ENCODE assay signal across 30 mouse cellular contexts in the genomic region with DNA sequence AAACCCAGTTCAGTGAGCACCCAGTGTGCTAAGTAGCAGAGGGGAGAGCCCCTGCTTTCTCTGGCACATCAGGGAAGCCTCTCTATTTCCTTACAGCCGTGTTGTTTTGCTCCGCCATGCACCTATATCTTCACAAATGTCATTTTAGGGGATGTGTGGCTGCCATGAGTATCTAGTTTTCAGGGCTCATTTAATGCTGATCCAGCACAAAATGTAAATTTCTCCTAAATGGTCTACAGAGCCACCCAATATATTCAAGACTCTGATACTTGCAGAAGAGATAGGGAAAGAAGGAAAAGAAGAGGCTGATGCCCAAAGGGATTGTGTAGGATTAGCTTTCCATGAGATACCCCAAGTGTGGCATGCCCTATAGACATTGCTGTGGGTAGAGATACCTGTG.
"Had no signal": no experiment of that assay in that cellular context is flagged by ENCODE, and none has a peak within 500 bp of the region (broad histone marks: within the 10 kb centered on the region; RNA-seq: fewer than 3 reads in every experiment).

No protein-coding gene starts in this region.

- H3K4me1 ChIP-seq: liver, embryonic 15.5 days; lung, embryonic 15.5 days had no signal

- H3K27ac ChIP-seq: limb, embryonic 13.5 days; limb, embryonic 15.5 days; liver, embryonic 12.5 days; liver, embryonic 13.5 days; liver, embryonic 14.5 days; liver, embryonic 15.5 days; lung, embryonic 15.5 days; midbrain, embryonic 10.5 days; midbrain, embryonic 12.5 days; midbrain, embryonic 13.5 days; midbrain, embryonic 15.5 days; neural tube, embryonic 12.5 days; neural tube, embryonic 13.5 days had no signal

- H3K4me3 ChIP-seq: limb, embryonic 12.5 days; limb, embryonic 13.5 days; limb, embryonic 15.5 days; liver, embryonic 12.5 days; liver, embryonic 13.5 days; liver, embryonic 15.5 days; lung, embryonic 15.5 days; megakaryocyte, embryonic 14.5 days; midbrain, embryonic 10.5 days; midbrain, embryonic 12.5 days; midbrain, embryonic 13.5 days; midbrain, embryonic 15.5 days; myocyte; neural tube, embryonic 12.5 days; neural tube, embryonic 13.5 days had no signal

- H3K36me3 ChIP-seq: limb, embryonic 12.5 days; limb, embryonic 13.5 days; limb, embryonic 15.5 days; liver, embryonic 12.5 days; liver, embryonic 13.5 days; liver, embryonic 15.5 days; lung, embryonic 15.5 days; midbrain, embryonic 10.5 days; midbrain, embryonic 12.5 days; midbrain, embryonic 13.5 days; midbrain, embryonic 15.5 days; neural tube, embryonic 12.5 days; neural tube, embryonic 13.5 days had no signal

- H3K27me3 ChIP-seq: limb, embryonic 12.5 days; limb, embryonic 13.5 days; limb, embryonic 15.5 days; liver, embryonic 12.5 days; liver, embryonic 13.5 days; liver, embryonic 15.5 days; lung, embryonic 15.5 days; midbrain, embryonic 12.5 days; midbrain, embryonic 13.5 days; midbrain, embryonic 15.5 days; neural tube, embryonic 12.5 days; neural tube, embryonic 13.5 days had no signal

- ATAC-seq: midbrain, embryonic 16.5 days had no signal

- DNase-seq: left cerebral cortex, postnatal 4 days; liver; liver, embryonic 13.5 days; liver, postnatal 0 days; lung, adult 18-20 months; lung, adult 2 months; lung, embryonic 14.5 days; lung, postnatal 10 days; lung, postnatal 14 days; lung, postnatal 36 days; lung, postnatal 4 days; midbrain, embryonic 14.5 days had no signal

- H3K9ac ChIP-seq: limb, embryonic 12.5 days; limb, embryonic 13.5 days; limb, embryonic 15.5 days; liver, embryonic 12.5 days; liver, embryonic 13.5 days; liver, embryonic 14.5 days; liver, embryonic 15.5 days; liver, postnatal 0 days; lung, embryonic 14.5 days; lung, embryonic 15.5 days; midbrain, embryonic 12.5 days; midbrain, embryonic 13.5 days; midbrain, embryonic 15.5 days; neural tube, embryonic 12.5 days; neural tube, embryonic 13.5 days had no signal

- H3K4me2 ChIP-seq: limb, embryonic 12.5 days; limb, embryonic 13.5 days; limb, embryonic 15.5 days; liver, embryonic 11.5 days; liver, embryonic 12.5 days; liver, embryonic 13.5 days; liver, embryonic 15.5 days; lung, embryonic 14.5 days; lung, embryonic 15.5 days; midbrain, embryonic 11.5 days; midbrain, embryonic 12.5 days; midbrain, embryonic 13.5 days; midbrain, embryonic 15.5 days; neural tube, embryonic 12.5 days; neural tube, embryonic 13.5 days had no signal

- H3K9me3 ChIP-seq: limb, embryonic 12.5 days; limb, embryonic 13.5 days; limb, embryonic 15.5 days; liver, embryonic 12.5 days; liver, embryonic 13.5 days; liver, embryonic 15.5 days; lung, embryonic 15.5 days; megakaryocyte, embryonic 14.5 days; midbrain, embryonic 10.5 days; midbrain, embryonic 12.5 days; midbrain, embryonic 13.5 days; midbrain, embryonic 15.5 days; neural tube, embryonic 12.5 days; neural tube, embryonic 13.5 days had no signal
